28 mouse cellular contexts compared by ENCODE assay signal in the genomic region with DNA sequence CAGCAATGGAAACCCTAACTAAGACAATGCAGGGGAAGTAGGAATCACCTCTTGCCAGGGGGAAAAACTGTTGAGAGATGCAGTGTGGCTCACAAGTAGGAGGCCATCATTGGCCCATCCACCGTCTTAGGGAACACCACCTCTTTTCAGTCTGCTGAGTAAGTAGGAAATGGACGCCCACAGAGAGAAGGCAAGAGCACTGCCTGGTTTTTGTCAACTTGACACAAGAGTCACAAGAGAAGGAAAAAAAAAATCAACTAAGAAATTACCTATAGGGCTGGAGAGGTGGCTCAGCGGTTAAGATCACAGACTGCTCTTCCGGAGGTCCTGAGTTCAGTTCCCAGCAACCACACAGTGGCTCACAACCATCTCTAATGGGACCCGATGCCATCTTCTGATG.
"Had no signal": no experiment of that assay in that cellular context is flagged by ENCODE, and none has a peak within 500 bp of the region (broad histone marks: within the 10 kb centered on the region; RNA-seq: fewer than 3 reads in every experiment).

No protein-coding gene starts in this region.

- ATAC-seq: forebrain, embryonic 13.5 days; forebrain, embryonic 14.5 days; forebrain, embryonic 15.5 days; forebrain, embryonic 16.5 days; forebrain, postnatal 0 days had no signal

- H3K27me3 ChIP-seq: embryonic facial prominence, embryonic 12.5 days; embryonic facial prominence, embryonic 13.5 days; embryonic facial prominence, embryonic 15.5 days; forebrain, embryonic 12.5 days; forebrain, embryonic 13.5 days; forebrain, embryonic 15.5 days had no signal

- H3K4me1 ChIP-seq: embryonic facial prominence, embryonic 10.5 days; embryonic facial prominence, embryonic 12.5 days; embryonic facial prominence, embryonic 13.5 days; embryonic facial prominence, embryonic 15.5 days; forebrain, embryonic 10.5 days; forebrain, embryonic 12.5 days; forebrain, embryonic 13.5 days; forebrain, embryonic 15.5 days had no signal

- H3K36me3 ChIP-seq: embryonic facial prominence, embryonic 12.5 days; embryonic facial prominence, embryonic 13.5 days; embryonic facial prominence, embryonic 15.5 days; forebrain, embryonic 12.5 days; forebrain, embryonic 15.5 days had no signal

- H3K27ac ChIP-seq: embryonic facial prominence, embryonic 10.5 days; embryonic facial prominence, embryonic 12.5 days; embryonic facial prominence, embryonic 13.5 days; embryonic facial prominence, embryonic 15.5 days; forebrain, embryonic 10.5 days; forebrain, embryonic 12.5 days; forebrain, embryonic 13.5 days; forebrain, embryonic 15.5 days; gastrocnemius, adult 2 months; heart, adult 2 months had no signal

- DNase-seq: cerebellum, adult 2 months; cerebellum, adult 8-10 months; cerebellum, adult 9-10 months; cerebellum, adult 9-11 months; cerebellum, postnatal 10 days; cerebellum, postnatal 14 days; cerebellum, postnatal 25 days; cerebellum, postnatal 36 days; embryo, embryonic 11 days; forebrain, postnatal 0 days; gastrocnemius, adult 2 months; gastrocnemius, postnatal 10 days; gastrocnemius, postnatal 14 days; gastrocnemius, postnatal 25 days; gastrocnemius, postnatal 36 days; heart, adult 18-20 months; heart, adult 2 months had no signal

- H3K4me3 ChIP-seq: embryonic facial prominence, embryonic 10.5 days; embryonic facial prominence, embryonic 12.5 days; embryonic facial prominence, embryonic 13.5 days; embryonic facial prominence, embryonic 15.5 days; erythroblast, embryonic 14.5 days; forebrain, embryonic 10.5 days; forebrain, embryonic 12.5 days; forebrain, embryonic 13.5 days; forebrain, embryonic 15.5 days; gastrocnemius, adult 2 months; heart, adult 2 months had no signal

- H3K4me2 ChIP-seq: embryonic facial prominence, embryonic 12.5 days; embryonic facial prominence, embryonic 13.5 days; embryonic facial prominence, embryonic 15.5 days; forebrain, embryonic 12.5 days; forebrain, embryonic 13.5 days; forebrain, embryonic 15.5 days had no signal

- H3K9me3 ChIP-seq: embryonic facial prominence, embryonic 15.5 days; forebrain, embryonic 15.5 days had no signal

- H3K9ac ChIP-seq: embryonic facial prominence, embryonic 12.5 days; embryonic facial prominence, embryonic 13.5 days; embryonic facial prominence, embryonic 15.5 days; forebrain, embryonic 12.5 days; forebrain, embryonic 13.5 days; forebrain, embryonic 15.5 days; forebrain, postnatal 0 days had no signal
